Mouse (Mus musculus) limb, embryonic 13.5 days (tissue): ENCODE data around the gene Inpp5a. TPM values are rescaled to one million over a fixed set of nuclear protein-coding genes. Genes with fewer than 3 reads are reported as not detected.

Source experiments
- ATAC-seq: fragments of 200-750 bp; cut with Nextera tagmentation; 2 replicates; pipeline ENCODE4 v1.8.0; 2017; ENCODE audit warnings: low read depth, moderate number of reproducible peaks, moderate TSS enrichment; ENCODE audit not compliant: low FRiP score
- H3K27ac ChIP-seq: fragments of 300-500 bp; sonication (generic); 2 replicates; pipeline ENCODE4 v1.5.1; 2015; ENCODE audit warnings: inconsistent platforms, mild to moderate bottlenecking, moderate library complexity
- H3K27me3 ChIP-seq: fragments of 300-500 bp; sonication (generic); 2 replicates; pipeline ENCODE4 v1.6.1; 2015; ENCODE audit warnings: mild to moderate bottlenecking, inconsistent platforms
- H3K36me3 ChIP-seq: fragments of 300-500 bp; sonication (generic); 2 replicates; pipeline ENCODE4 v1.6.1; 2015; ENCODE audit warnings: inconsistent platforms, mild to moderate bottlenecking, moderate library complexity
- H3K4me1 ChIP-seq: fragments of 300-500 bp; sonication (generic); 2 replicates; pipeline ENCODE4 v1.6.1; 2015; ENCODE audit warnings: inconsistent platforms
- H3K4me2 ChIP-seq: fragments of 300-500 bp; sonication (generic); replicated peaks from 2 replicates; pipeline ENCODE4 v1.6.1; 2015; ENCODE audit warnings: inconsistent platforms, mild to moderate bottlenecking, moderate library complexity
- H3K4me3 ChIP-seq: fragments of 300-500 bp; sonication (generic); 2 replicates; pipeline ENCODE4 v1.5.1; 2015; ENCODE audit warnings: moderate library complexity, mild to moderate bottlenecking, inconsistent platforms
- H3K9ac ChIP-seq: fragments of 300-500 bp; sonication (generic); 2 replicates; pipeline ENCODE4 v1.6.1; 2015; ENCODE audit warnings: mild to moderate bottlenecking, inconsistent platforms
- H3K9me3 ChIP-seq: fragments of 300-500 bp; sonication (generic); 2 replicates; pipeline ENCODE4 v1.6.1; 2016; ENCODE audit warnings: inconsistent platforms
- WGBS: fragments of 180-500 bp; shearing (Covaris S2); methylation state at CpG from one replicate; pipeline ENCODE4 v1.1.7; 2015; 5-methylcytosine and 5-hydroxymethylcytosine counted together
- polyA plus RNA-seq: library from polyadenylated mRNA; unstranded; fragments of >200 nt; fragmentation: Nextera tagmentation; extraction: Ambion mirVana; gene quantifications from 2 replicates; pipeline ENCODE4 v1.2.1, GENCODE M21; 2015

Inpp5a gene
- polyA plus RNA-seq, 1 experiment from 2014 or later = 25.2 TPM

DNA sequence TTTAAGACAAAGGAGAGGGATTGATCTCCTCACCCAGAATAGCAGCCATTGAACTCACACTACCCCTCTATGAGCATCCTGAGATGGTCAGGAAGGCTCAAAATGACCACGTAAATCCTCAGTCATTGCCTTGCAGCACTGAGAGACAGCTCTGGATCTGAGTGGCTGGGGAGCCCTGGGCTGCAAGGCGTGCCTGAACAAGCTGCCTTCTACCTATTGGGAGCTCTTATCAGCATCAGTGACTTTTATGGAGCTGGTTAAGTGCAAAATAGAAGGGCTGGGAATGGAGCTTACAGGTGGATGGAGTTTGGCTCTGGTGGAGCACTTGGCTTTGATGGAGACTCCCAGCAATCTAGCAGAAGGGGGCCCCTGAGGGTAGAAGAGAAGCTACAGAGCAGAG, 9.2 kb upstream of the Inpp5a start:
- WGBS = 60% methylated on average over 2 of the region's 2 CpGs
- no peak overlapping the region for H3K4me2 ChIP-seq
- ATAC-seq = no peak
- peaks cover 8% of the 10 kb centered on the region; the same call in 1 of the 2 replicates for H3K4me1 ChIP-seq
- H3K9me3 ChIP-seq = no peaks in the 10 kb centered on the region
- no peak overlapping the region for H3K4me3 ChIP-seq
- no peak overlapping the region for H3K9ac ChIP-seq
- H3K36me3 ChIP-seq = no peaks in the 10 kb centered on the region
- H3K27me3 ChIP-seq = no peaks in the 10 kb centered on the region
- H3K27ac ChIP-seq = no peak overlapping the region

DNA sequence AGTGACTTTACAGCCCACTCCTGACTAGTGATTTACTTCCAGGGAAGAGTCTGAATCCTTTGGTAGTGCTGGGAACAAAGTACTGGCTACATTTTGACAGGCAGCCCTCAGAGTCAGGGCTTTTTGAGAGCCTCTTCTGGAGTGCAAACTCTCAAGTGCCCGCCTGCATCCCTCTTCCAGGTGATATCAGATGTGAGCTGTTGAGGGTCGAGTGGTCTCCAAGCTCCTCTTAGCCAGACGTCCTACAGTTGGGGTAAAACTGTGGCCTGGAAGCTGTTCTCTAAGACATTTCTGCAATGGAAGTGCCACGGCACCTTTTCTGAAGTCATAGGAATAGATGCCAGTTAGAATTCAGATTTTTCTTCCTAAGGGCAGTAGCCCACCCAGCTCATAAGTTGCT, 8.7 kb upstream of the Inpp5a start:
- 64% methylated on average over 4 of the region's 4 CpGs for WGBS
- no peak for ATAC-seq

DNA sequence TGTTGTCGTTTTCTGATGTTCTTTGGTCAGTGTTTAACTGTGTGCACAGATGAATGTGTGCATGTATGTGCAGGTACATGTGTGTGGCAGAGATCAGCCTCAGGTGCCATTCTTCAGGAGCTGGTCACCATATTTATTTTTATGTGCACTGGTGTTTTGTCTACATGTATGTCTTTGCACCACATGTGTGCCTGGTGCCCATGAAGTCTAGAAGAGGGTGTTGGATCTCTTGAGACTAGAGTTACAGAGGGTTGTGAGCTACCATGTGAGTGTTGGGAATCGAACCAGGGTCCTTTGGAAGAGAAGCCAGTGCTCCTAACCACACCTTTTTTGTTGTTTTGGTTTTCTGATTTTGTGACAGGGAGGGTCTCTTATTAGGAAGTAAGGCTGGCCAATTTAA, 7.0 kb upstream of the Inpp5a start:
- peaks cover 11% of the 10 kb centered on the region; the same call in 1 of the 2 replicates for H3K4me1 ChIP-seq
- no peaks in the 10 kb centered on the region for H3K36me3 ChIP-seq
- no peaks in the 10 kb centered on the region for H3K27me3 ChIP-seq
- no peak overlapping the region for H3K27ac ChIP-seq
- no peak overlapping the region for H3K4me2 ChIP-seq
- no peak for ATAC-seq
- WGBS = 85% methylated on average over 2 of the region's 2 CpGs
- H3K4me3 ChIP-seq = no peak overlapping the region
- H3K9me3 ChIP-seq = no peaks in the 10 kb centered on the region
- no peak overlapping the region for H3K9ac ChIP-seq

More for the DNA sequence above, 8.7 kb upstream of the Inpp5a start:
- no peak overlapping the region for H3K27ac ChIP-seq
- H3K9ac ChIP-seq = no peak overlapping the region
- H3K4me3 ChIP-seq = no peak overlapping the region
- H3K9me3 ChIP-seq = no peaks in the 10 kb centered on the region
- no peak overlapping the region for H3K4me2 ChIP-seq
- H3K27me3 ChIP-seq = no peaks in the 10 kb centered on the region
- H3K4me1 ChIP-seq = peaks cover 8% of the 10 kb centered on the region; the same call in 1 of the 2 replicates
- H3K36me3 ChIP-seq = no peaks in the 10 kb centered on the region

- Histone ChIP-seq H3K9me3 (no peaks in the 10 kb centered on the region), H3K9ac (no peak overlapping the region), H3K4me1 (peaks cover 15% of the 10 kb centered on the region; the same call in 1 of the 2 replicates), H3K27me3 (no peaks in the 10 kb centered on the region), H3K36me3 (no peaks in the 10 kb centered on the region), H3K27ac (no peak overlapping the region), H3K4me3 (no peak overlapping the region), H3K4me2 (no peak overlapping the region)
- WGBS = 83% methylated on average over 2 of the region's 2 CpGs
- ATAC-seq = no peak
Measured at GRCm38 (mm10) chr7:139382796-139383195, 6.1 kb upstream of the Inpp5a start.

DNA sequence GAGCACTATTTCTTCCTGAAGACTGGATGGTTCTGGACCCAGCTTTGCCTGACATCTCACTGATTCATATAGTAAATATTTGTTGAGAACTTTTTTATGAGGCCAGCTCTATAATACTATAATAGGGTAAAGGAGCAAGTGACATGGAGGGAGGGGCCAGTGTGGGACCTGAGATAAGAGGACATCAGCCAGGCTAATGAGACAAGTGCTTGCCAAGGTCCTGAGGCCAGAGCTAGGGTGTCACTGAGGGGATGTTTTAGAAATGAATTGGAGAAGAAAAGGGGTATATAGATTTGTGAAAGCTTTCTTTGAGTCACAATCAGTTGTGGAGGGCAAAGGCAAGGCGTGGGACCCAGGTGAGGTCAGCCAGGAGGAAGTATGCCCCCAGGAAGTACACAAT, 4.4 kb upstream of the Inpp5a start:
- Histone ChIP-seq H3K9ac (no peak overlapping the region), H3K36me3 (no peaks in the 10 kb centered on the region), H3K4me2 (no peak overlapping the region), H3K27ac (no peak overlapping the region), H3K27me3 (no peaks in the 10 kb centered on the region), H3K4me3 (no peak overlapping the region), H3K4me1 (peaks cover 17% of the 10 kb centered on the region), H3K9me3 (no peaks in the 10 kb centered on the region)
- no peak for ATAC-seq
- 100% methylated on average over 1 of the region's 1 CpGs for WGBS

DNA sequence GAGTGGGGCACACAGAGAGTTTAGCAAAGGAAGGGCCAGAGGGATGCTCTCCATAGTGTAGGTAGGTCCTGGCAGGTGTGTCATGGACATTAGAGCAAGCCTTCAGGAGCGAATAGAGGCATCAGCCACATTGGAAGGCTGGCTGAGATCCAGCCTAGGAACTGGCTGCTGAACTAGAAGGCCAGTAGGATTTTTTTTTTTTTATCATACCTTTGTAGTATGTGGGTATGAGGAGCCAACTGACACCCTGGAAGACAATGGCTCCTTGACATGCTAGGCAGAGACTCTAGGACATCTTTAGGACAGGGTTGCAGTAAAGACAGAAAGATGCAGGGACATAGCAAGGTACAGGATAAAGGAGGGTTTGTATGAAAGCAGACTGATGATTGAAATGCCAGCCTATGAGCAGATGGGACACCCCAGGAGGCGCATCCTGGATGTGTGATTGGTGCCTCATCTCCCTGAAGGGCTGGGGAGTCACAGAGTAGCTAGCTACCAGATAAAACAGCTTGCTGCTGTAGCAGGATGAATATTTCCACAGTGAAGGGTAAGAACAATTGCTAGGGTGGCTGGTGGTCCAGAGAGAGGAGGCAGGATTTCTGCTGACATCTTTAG, 3.9 kb upstream of the Inpp5a start:
- Histone ChIP-seq H3K4me1 (peaks cover 16% of the 10 kb centered on the region), H3K4me2 (no peak overlapping the region), H3K36me3 (no peaks in the 10 kb centered on the region), H3K9me3 (no peaks in the 10 kb centered on the region), H3K27ac (no peak overlapping the region), H3K4me3 (no peak overlapping the region), H3K27me3 (no peaks in the 10 kb centered on the region), H3K9ac (no peak overlapping the region)
- ATAC-seq = no peak
- WGBS = 82% methylated on average over 2 of the region's 2 CpGs

GRCm38 (mm10) chr7:139386933-139387690, 1.8 kb upstream of the Inpp5a start:
- no peak for ATAC-seq
- H3K9ac ChIP-seq = no peak overlapping the region
- no peak overlapping the region for H3K4me2 ChIP-seq
- H3K27me3 ChIP-seq = no peaks in the 10 kb centered on the region
- no peaks in the 10 kb centered on the region for H3K36me3 ChIP-seq
- H3K9me3 ChIP-seq = no peaks in the 10 kb centered on the region
- H3K4me3 ChIP-seq = no peak overlapping the region
- H3K27ac ChIP-seq = no peak overlapping the region
- WGBS = 86% methylated on average over 9 of the region's 9 CpGs
- H3K4me1 ChIP-seq = peaks cover 35% of the 10 kb centered on the region

GRCm38 (mm10) chr7:139387921-139388669, 814 bp upstream of the Inpp5a start:
- Histone ChIP-seq H3K9ac (peak overlapping the region; percentile 75), H3K27ac (peak overlapping the region; percentile 83; the same call in 1 of the 2 replicates), H3K4me2 (peak overlapping the region; percentile 48), H3K4me3 (peak overlapping the region; percentile 94), H3K36me3 (no peaks in the 10 kb centered on the region), H3K27me3 (no peaks in the 10 kb centered on the region), H3K4me1 (peaks cover 43% of the 10 kb centered on the region), H3K9me3 (no peaks in the 10 kb centered on the region)
- 21% methylated on average over 16 of the region's 16 CpGs for WGBS
- ATAC-seq = peak; percentile 83; the same call in 1 of the 2 replicates

GRCm38 (mm10) chr7:139389213-139389761, 378 bp downstream of the Inpp5a start:
- Histone ChIP-seq H3K9me3 (no peaks in the 10 kb centered on the region), H3K27ac (peak overlapping the region; percentile 69), H3K4me1 (peaks cover 46% of the 10 kb centered on the region), H3K4me2 (peak overlapping the region; percentile 77), H3K9ac (peak overlapping the region; percentile 94), H3K27me3 (no peaks in the 10 kb centered on the region), H3K36me3 (no peaks in the 10 kb centered on the region), H3K4me3 (peak overlapping the region; percentile 94)
- peak; percentile 42 for ATAC-seq
- 1% methylated on average over 48 of the region's 53 CpGs for WGBS

- peak overlapping the region; percentile 94 for H3K9ac ChIP-seq
- peak overlapping the region; percentile 10; the same call in 1 of the 2 replicates for H3K27ac ChIP-seq
- WGBS = 80% methylated on average over 3 of the region's 3 CpGs
- peaks cover 46% of the 10 kb centered on the region for H3K4me1 ChIP-seq
- no peaks in the 10 kb centered on the region for H3K36me3 ChIP-seq
- ATAC-seq = no peak
- H3K4me3 ChIP-seq = peak overlapping the region; percentile 94
- H3K9me3 ChIP-seq = no peaks in the 10 kb centered on the region
- H3K27me3 ChIP-seq = no peaks in the 10 kb centered on the region
- H3K4me2 ChIP-seq = peak overlapping the region; percentile 77
Measured at GRCm38 (mm10) chr7:139390380-139390779, 1.5 kb downstream of the Inpp5a start.

DNA sequence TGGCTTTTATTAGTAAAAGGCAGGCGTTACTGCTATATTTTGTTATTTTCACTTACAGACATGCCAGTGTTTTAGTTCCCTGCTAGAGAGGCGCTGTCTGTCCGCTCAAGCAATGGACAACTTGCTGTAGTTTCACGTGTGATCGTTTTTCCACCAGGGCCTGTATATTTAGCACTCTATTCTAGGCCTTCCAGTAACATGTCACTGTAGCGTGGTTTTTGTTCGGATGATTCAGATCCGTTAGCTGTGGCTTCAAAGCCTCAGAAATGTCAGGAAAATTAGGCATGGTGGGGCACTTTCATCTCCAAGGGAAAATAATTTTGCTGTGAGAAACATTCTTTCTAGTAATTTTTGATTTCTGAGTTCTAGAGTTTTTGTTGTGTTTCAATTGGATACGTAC, 2.0 kb downstream of the Inpp5a start:
- Histone ChIP-seq H3K4me3 (peak overlapping the region; percentile 94), H3K27ac (0 out of 2 replicates have a peak overlapping the region, but pooled peaks have one; percentile 10), H3K4me1 (peaks cover 46% of the 10 kb centered on the region), H3K9me3 (no peaks in the 10 kb centered on the region), H3K9ac (peak overlapping the region; percentile 94), H3K27me3 (no peaks in the 10 kb centered on the region), H3K4me2 (peak overlapping the region; percentile 77), H3K36me3 (no peaks in the 10 kb centered on the region)
- 76% methylated on average over 9 of the region's 9 CpGs for WGBS
- ATAC-seq = no peak

DNA sequence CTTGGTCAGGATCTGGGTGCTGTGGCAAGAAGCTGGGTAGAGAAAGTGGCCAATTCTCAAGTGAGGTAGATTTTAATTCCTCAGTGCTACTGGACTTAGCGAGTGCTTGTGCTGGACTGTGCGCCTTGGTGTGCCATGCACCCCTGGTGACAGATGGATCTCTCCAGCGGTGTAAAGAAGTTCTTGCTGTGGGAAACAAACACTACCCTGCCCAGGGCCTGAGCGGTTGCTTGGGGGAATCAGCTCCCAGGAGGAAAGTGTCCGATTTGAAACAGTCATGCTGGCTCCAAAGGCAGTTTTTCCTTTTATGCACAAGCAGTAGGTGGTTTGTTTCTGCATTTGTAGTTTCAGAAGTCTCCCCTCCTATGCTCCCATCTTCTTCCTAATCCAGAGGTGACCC, 2.8 kb downstream of the Inpp5a start:
- ATAC-seq = no peak
- H3K36me3 ChIP-seq = no peaks in the 10 kb centered on the region
- H3K9me3 ChIP-seq = no peaks in the 10 kb centered on the region
- peak overlapping the region; percentile 19; the same call in 1 of the 2 replicates for H3K4me2 ChIP-seq
- WGBS = 77% methylated on average over 5 of the region's 5 CpGs
- H3K27me3 ChIP-seq = no peaks in the 10 kb centered on the region
- H3K9ac ChIP-seq = 0 out of 2 replicates have a peak overlapping the region, but pooled peaks have one; percentile 19
- H3K27ac ChIP-seq = no peak overlapping the region
- H3K4me3 ChIP-seq = no peak overlapping the region
- H3K4me1 ChIP-seq = peaks cover 45% of the 10 kb centered on the region
